Mouse (Mus musculus): ENCODE data around the gene Atp8b3.

GRCm38 (mm10) chr10:80559431-80559830 lies 20.5 kb upstream of the Atp8b3 start:
- TF ChIP-seq CTCF (IDR thresholded peaks at IDR 0.05; ENCODE audit: control insufficient read depth, insufficient read depth, insufficient replicate concordance, low read depth, low read length): no peak
- TF ChIP-seq POLR2A (IDR thresholded peaks at IDR 0.05; ENCODE audit: control insufficient read depth, low read depth, low read length): no peak

Measured in testis, adult 2 months (tissue).